ENCODE assay signal across 19 mouse cellular contexts in the genomic region with DNA sequence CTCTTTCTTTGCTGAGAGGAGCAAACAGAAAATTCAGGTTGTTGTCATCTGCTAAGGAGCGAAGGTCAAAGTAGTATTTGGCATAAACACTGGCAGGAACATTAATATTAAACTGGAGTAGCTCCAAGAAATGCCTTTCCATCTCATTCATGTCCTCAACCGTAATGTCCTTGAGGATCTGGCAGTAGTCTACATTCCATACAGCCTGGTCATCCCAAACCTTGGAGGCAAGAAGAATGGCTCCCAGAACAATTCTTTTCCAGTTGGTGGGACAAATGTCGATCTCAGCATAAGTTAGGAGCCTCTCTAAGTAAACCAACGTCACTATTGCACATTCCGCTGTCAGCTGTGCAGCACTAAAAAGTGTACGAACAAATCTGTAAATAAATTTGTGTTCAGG. TPM values are rescaled to one million over a fixed set of nuclear protein-coding genes. Genes with fewer than 3 reads are reported as not detected.
DNase-seq lines count a peak whose midpoint lies in the region; ATAC-seq and TF ChIP-seq lines count a peak whose summit lies in the region.
"Not testable (repeated sequence)": the region's sequence is repeated elsewhere in the genome, so short reads cannot be mapped to it uniquely, and the experiment has no call there.
"Had no signal": no experiment of that assay in that cellular context is flagged by ENCODE, and none has a peak within 500 bp of the region (broad histone marks: within the 10 kb centered on the region; RNA-seq: fewer than 3 reads in every experiment).

No protein-coding gene starts in this region.

- peak; percentile 21 to 63 for DNase-seq in adrenal gland, adult (ENCODE audit: inconsistent age in 2 of 2, low spot score in 1 of 2)

- TF ChIP-seq POLR2A in embryonic fibroblast, embryonic 13.5 days (IDR thresholded peaks at IDR 0.05; ENCODE audit: low read depth, low read length), result not testable (repeated sequence)

- peak overlapping the region; percentile 85 for H3K27ac ChIP-seq in embryonic fibroblast, embryonic 13.5 days (ENCODE audit: insufficient read depth, low read length)
- not testable (repeated sequence) for H3K27ac ChIP-seq in hindbrain, embryonic 13.5 days; intestine, postnatal 0 days (ENCODE audit: low read depth, low read length); kidney, embryonic 16.5 days (ENCODE audit: low read length)

- not testable (repeated sequence) for H3K9ac ChIP-seq in hindbrain, embryonic 13.5 days; intestine, postnatal 0 days (ENCODE audit: low read depth, low read length); kidney, embryonic 16.5 days (replicated peaks; ENCODE audit: low read length)

- H3K4me3 ChIP-seq in embryonic fibroblast, embryonic 13.5 days (ENCODE audit: insufficient read depth, low read length); hindbrain, embryonic 13.5 days; intestine, postnatal 0 days (ENCODE audit: low read depth, low read length); kidney, embryonic 16.5 days (ENCODE audit: low read length): not testable (repeated sequence)

- H3K27me3 ChIP-seq in hindbrain, embryonic 13.5 days; intestine, postnatal 0 days (replicated peaks; ENCODE audit: control insufficient read depth, insufficient read depth, low read length); kidney, embryonic 16.5 days (ENCODE audit: insufficient read depth, low read length): not testable (repeated sequence)

- WGBS in hindbrain, embryonic 13.5 days, result 72% methylated on average over 6 of the region's 6 CpGs
- 50% methylated on average over 6 of the region's 6 CpGs for WGBS in intestine, postnatal 0 days
- 50% methylated on average over 6 of the region's 6 CpGs for WGBS in kidney, embryonic 16.5 days

- H3K9me3 ChIP-seq in hindbrain, embryonic 13.5 days; intestine, postnatal 0 days (ENCODE audit: control insufficient read depth); kidney, embryonic 16.5 days (ENCODE audit: low read length): not testable (repeated sequence)

- H3K4me1 ChIP-seq in embryonic fibroblast, embryonic 13.5 days (ENCODE audit: control insufficient read depth, insufficient read depth, low read length); hindbrain, embryonic 13.5 days (replicated peaks); intestine, postnatal 0 days (replicated peaks; ENCODE audit: control insufficient read depth, insufficient read depth, low read length); kidney, embryonic 16.5 days (ENCODE audit: insufficient read depth, low read length): not testable (repeated sequence)

- 0 out of 2 replicates have a peak, but pooled peaks have one; percentile 10 for ATAC-seq in hindbrain, embryonic 13.5 days (ENCODE audit: low FRiP score)
- 0 out of 2 replicates have a peak, but pooled peaks have one; percentile 8 for ATAC-seq in intestine, postnatal 0 days
- ATAC-seq in kidney, embryonic 16.5 days (ENCODE audit: low FRiP score, low TSS enrichment), result peak; percentile 9; the same call in 1 of the 2 replicates

- H3K36me3 ChIP-seq in hindbrain, embryonic 13.5 days; intestine, postnatal 0 days (ENCODE audit: control insufficient read depth, insufficient read depth); kidney, embryonic 16.5 days (ENCODE audit: insufficient read depth, low read length): not testable (repeated sequence)

- TF ChIP-seq CTCF in embryonic fibroblast, embryonic 13.5 days (IDR thresholded peaks at IDR 0.05; ENCODE audit: borderline replicate concordance, insufficient read depth, low read length); intestine, postnatal 0 days (IDR thresholded peaks at IDR 0.05; ENCODE audit: low read depth): not testable (repeated sequence)

- not testable (repeated sequence) for H3K4me2 ChIP-seq in hindbrain, embryonic 13.5 days; intestine, postnatal 0 days (replicated peaks; ENCODE audit: low read depth); kidney, embryonic 16.5 days (replicated peaks; ENCODE audit: low read depth, low read length)

RNA-seq across cellular contexts. Expression of a gene that starts 6.5 kb away (rescaled TPM):
- polyA plus RNA-seq in embryonic fibroblast, embryonic 13.5 days (2011; ENCODE audit: insufficient read length, low read depth, missing spikeins), result 7.3 and 8.6 TPM in 2 replicates
- 0.12 and 0.30 TPM in 2 replicates for polyA plus RNA-seq in hindbrain, embryonic 13.5 days (2015; fragmentation: Nextera tagmentation; extraction: Ambion mirVana)
- 18.7 and 18.8 TPM in 2 replicates for polyA plus RNA-seq in intestine, postnatal 0 days (2015; fragmentation: Nextera tagmentation; extraction: Ambion mirVana)
- 0.35 and 0.42 TPM in 2 replicates for polyA plus RNA-seq in kidney, embryonic 16.5 days (2015; fragmentation: Nextera tagmentation; extraction: Ambion mirVana)
- polyA plus RNA-seq: embryonic facial prominence, embryonic 10.5 days; erythroblast, embryonic 14.5 days; G1E; Patski had no signal

RNA-seq across cellular contexts. Expression of a gene that starts 36.2 kb away (rescaled TPM):
- polyA plus RNA-seq in embryonic fibroblast, embryonic 13.5 days (2011; ENCODE audit: insufficient read length, low read depth, missing spikeins), result 7.6 and 10.4 TPM in 2 replicates
- polyA plus RNA-seq in hindbrain, embryonic 13.5 days (2015; fragmentation: Nextera tagmentation; extraction: Ambion mirVana), result 0.71 and 0.84 TPM in 2 replicates
- 5.0 and 5.3 TPM in 2 replicates for polyA plus RNA-seq in intestine, postnatal 0 days (2015; fragmentation: Nextera tagmentation; extraction: Ambion mirVana)
- polyA plus RNA-seq in kidney, embryonic 16.5 days (2015; fragmentation: Nextera tagmentation; extraction: Ambion mirVana), result 1.2 and 1.5 TPM in 2 replicates
- polyA plus RNA-seq: erythroblast, embryonic 14.5 days had no signal

RNA-seq across cellular contexts. Expression of a gene that starts 48.7 kb away (rescaled TPM):
- not detected in 2 replicates for polyA plus RNA-seq in embryonic fibroblast, embryonic 13.5 days (2011; ENCODE audit: insufficient read length, low read depth, missing spikeins)
- not detected in 2 replicates for polyA plus RNA-seq in hindbrain, embryonic 13.5 days (2015; fragmentation: Nextera tagmentation; extraction: Ambion mirVana)
- not detected in 2 replicates for polyA plus RNA-seq in intestine, postnatal 0 days (2015; fragmentation: Nextera tagmentation; extraction: Ambion mirVana)
- polyA plus RNA-seq in kidney, embryonic 16.5 days (2015; fragmentation: Nextera tagmentation; extraction: Ambion mirVana), result not detected in 2 replicates
- polyA plus RNA-seq: activated CD4-positive, CD25-positive, alpha-beta regulatory T cell, adult 4 months; CD4-positive, CD25-positive, alpha-beta regulatory T cell, adult 4 months; cerebellum, adult 2 months; cortical plate, adult 2 months; embryonic facial prominence, embryonic 10.5 days; embryonic facial prominence, embryonic 12.5 days; embryonic facial prominence, embryonic 14.5 days; erythroblast, embryonic 14.5 days; forebrain, embryonic 10.5 days; forebrain, embryonic 12.5 days; forebrain, embryonic 14.5 days; forebrain, embryonic 16.5 days; G1E; Patski had no signal

RNA-seq across cellular contexts. Expression of a gene that starts 59.5 kb away (rescaled TPM):
- polyA plus RNA-seq in embryonic fibroblast, embryonic 13.5 days (2011; ENCODE audit: insufficient read length, low read depth, missing spikeins), result not detected in 2 replicates
- not detected in 2 replicates for polyA plus RNA-seq in hindbrain, embryonic 13.5 days (2015; fragmentation: Nextera tagmentation; extraction: Ambion mirVana)
- 0.04 TPM in 1 of 2 replicates, not detected in the other for polyA plus RNA-seq in intestine, postnatal 0 days (2015; fragmentation: Nextera tagmentation; extraction: Ambion mirVana)
- polyA plus RNA-seq in kidney, embryonic 16.5 days (2015; fragmentation: Nextera tagmentation; extraction: Ambion mirVana), result not detected in 2 replicates
- polyA plus RNA-seq: cerebellum, adult 2 months; cortical plate, adult 2 months; embryonic facial prominence, embryonic 10.5 days; embryonic facial prominence, embryonic 12.5 days; erythroblast, embryonic 14.5 days; forebrain, embryonic 10.5 days; forebrain, embryonic 12.5 days; forebrain, embryonic 14.5 days; forebrain, embryonic 16.5 days; G1E; Patski had no signal
